In the genomic region with DNA sequence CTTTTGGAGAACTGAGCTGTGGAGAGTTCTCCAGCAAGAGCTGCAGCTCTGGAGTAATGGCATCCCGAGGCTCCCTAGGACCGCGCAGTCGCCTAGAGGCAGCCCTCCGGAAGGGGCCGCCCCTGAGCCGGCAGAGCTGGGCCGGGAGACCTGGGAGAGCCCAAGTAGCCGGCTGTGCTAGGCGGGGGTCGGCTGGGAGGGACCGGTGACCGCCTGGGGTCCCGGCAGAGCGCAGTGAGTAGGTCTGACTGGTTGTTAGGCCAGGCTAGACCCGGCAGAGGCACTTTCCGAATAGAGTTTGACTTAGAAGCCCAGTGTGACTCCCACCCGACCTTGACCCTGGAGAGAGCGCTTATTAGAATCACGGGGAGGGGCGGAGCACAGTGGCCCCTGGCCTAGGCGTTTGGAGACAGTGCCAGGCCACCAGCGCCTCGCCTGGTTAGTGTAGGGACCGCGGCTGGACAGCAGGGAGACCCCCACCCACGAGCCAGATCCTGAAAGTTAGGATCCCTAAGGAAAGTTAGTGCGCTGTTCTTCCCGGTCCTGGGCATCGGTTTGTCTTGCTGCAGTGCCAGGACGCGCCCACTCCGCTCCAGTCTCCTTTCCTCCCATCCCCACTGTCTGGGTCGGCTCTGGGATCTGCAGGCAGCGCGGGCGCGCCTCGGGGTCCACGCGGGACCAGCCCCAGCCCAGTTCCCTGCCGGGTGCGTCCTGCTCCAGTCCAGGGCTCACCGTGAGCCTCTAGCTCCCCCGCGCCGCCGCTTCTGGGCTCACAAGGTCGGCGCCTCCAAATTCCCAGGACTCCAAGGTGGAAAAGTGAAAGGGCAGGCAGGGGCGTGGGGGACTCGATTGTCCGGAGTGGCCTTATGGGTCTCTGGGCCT, we compare ENCODE assay signal across 8 mouse cellular contexts. TPM values are rescaled to one million over a fixed set of nuclear protein-coding genes. Genes with fewer than 3 reads are reported as not detected.
DNase-seq lines count a peak whose midpoint lies in the region; ATAC-seq and TF ChIP-seq lines count a peak whose summit lies in the region.

A gene (minus strand): TSS at position 70 of the 882 bp plus-strand sequence.

- DNase-seq in CD4-positive helper T cell, adult 2 months (ENCODE audit: low read depth, low spot score), result peak; percentile 35
- peak; percentile 76 for DNase-seq in forebrain, embryonic 14.5 days (ENCODE audit: low spot score)
- peak; percentile 91 for DNase-seq in kidney, postnatal 14 days
- DNase-seq in liver, embryonic 14.5 days (ENCODE audit: low read depth in 3 of 3, low spot score in 3 of 3), result no peak
- peak; percentile 72 for DNase-seq in testis, postnatal 14 days (ENCODE audit: low spot score)

- H3K4me3 ChIP-seq in brown adipose tissue, adult 24 weeks (ENCODE audit: insufficient read depth, low read depth, low read length), result peak within 1 kb of the TSS; percentile 95
- peak within 1 kb of the TSS; percentile 40 for H3K4me3 ChIP-seq in forebrain, embryonic 14.5 days (ENCODE audit: low read depth, low read length)
- H3K4me3 ChIP-seq in heart, embryonic 16.5 days (ENCODE audit: low read length), result peak within 1 kb of the TSS; percentile 59
- peak within 1 kb of the TSS; percentile 27 to 33 for H3K4me3 ChIP-seq in liver, embryonic 14.5 days (ENCODE audit: insufficient read depth in 1 of 2, low read depth in 2 of 2, low read length in 2 of 2)
- peak within 1 kb of the TSS; percentile 43 for H3K4me3 ChIP-seq in neural tube, embryonic 12.5 days

- peaks cover 18% of the 10 kb centered on the region for H3K27me3 ChIP-seq in forebrain, embryonic 14.5 days (replicated peaks; ENCODE audit: control insufficient read depth, insufficient read depth, low read length)
- no peaks in the 10 kb centered on the region for H3K27me3 ChIP-seq in heart, embryonic 16.5 days (ENCODE audit: control insufficient read depth, insufficient read depth, low read length)
- peaks cover 23% of the 10 kb centered on the region for H3K27me3 ChIP-seq in liver, embryonic 14.5 days (ENCODE audit: control insufficient read depth, insufficient read depth, low read length)
- peaks cover 17% of the 10 kb centered on the region for H3K27me3 ChIP-seq in neural tube, embryonic 12.5 days (replicated peaks)

- TF ChIP-seq EP300 in liver, embryonic 14.5 days (IDR thresholded peaks at IDR 0.05; ENCODE audit: low read depth), result no peak

- H3K9ac ChIP-seq in forebrain, embryonic 14.5 days (ENCODE audit: low read length), result peak within 1 kb of the TSS; percentile 59
- H3K9ac ChIP-seq in heart, embryonic 16.5 days (ENCODE audit: low read length), result peak within 1 kb of the TSS; percentile 75
- no peak within 1 kb of the TSS for H3K9ac ChIP-seq in liver, embryonic 14.5 days (replicated peaks)
- H3K9ac ChIP-seq in neural tube, embryonic 12.5 days, result peak within 1 kb of the TSS; percentile 55

- H3K4me2 ChIP-seq in forebrain, embryonic 14.5 days (ENCODE audit: low read length), result peak within 1 kb of the TSS; percentile 80
- H3K4me2 ChIP-seq in heart, embryonic 16.5 days (ENCODE audit: low read depth, low read length), result peak within 1 kb of the TSS; percentile 69
- peak within 1 kb of the TSS; percentile 59 for H3K4me2 ChIP-seq in liver, embryonic 14.5 days (ENCODE audit: low read depth)
- H3K4me2 ChIP-seq in neural tube, embryonic 12.5 days (replicated peaks), result peak within 1 kb of the TSS; percentile 90

- under 1% methylated on average over 53 of the region's 53 CpGs for WGBS in forebrain, embryonic 14.5 days
- WGBS in heart, embryonic 16.5 days, result under 1% methylated on average over 53 of the region's 53 CpGs
- under 1% methylated on average over 53 of the region's 53 CpGs for WGBS in liver, embryonic 14.5 days (ENCODE audit: insufficient replicate concordance)
- under 1% methylated on average over 53 of the region's 53 CpGs for WGBS in neural tube, embryonic 12.5 days

- H3K9me3 ChIP-seq in forebrain, embryonic 14.5 days (replicated peaks; ENCODE audit: control insufficient read depth, low read length), result no peaks in the 10 kb centered on the region
- H3K9me3 ChIP-seq in heart, embryonic 16.5 days (replicated peaks; ENCODE audit: control insufficient read depth, low read length), result no peaks in the 10 kb centered on the region
- no peaks in the 10 kb centered on the region for H3K9me3 ChIP-seq in liver, embryonic 14.5 days (ENCODE audit: control insufficient read depth, low read length)
- no peaks in the 10 kb centered on the region for H3K9me3 ChIP-seq in neural tube, embryonic 12.5 days

- no peaks in the 10 kb centered on the region for H3K4me1 ChIP-seq in brown adipose tissue, adult 24 weeks (ENCODE audit: control insufficient read depth, insufficient read depth, insufficient read length, low read length)
- H3K4me1 ChIP-seq in forebrain, embryonic 14.5 days (ENCODE audit: control insufficient read depth, insufficient read depth, low read length), result 0 out of 2 replicates have a peak, but pooled peaks cover 4% of the 10 kb centered on the region
- H3K4me1 ChIP-seq in heart, embryonic 16.5 days (ENCODE audit: control insufficient read depth, insufficient read depth, low read length), result peaks cover 7% of the 10 kb centered on the region
- H3K4me1 ChIP-seq in liver, embryonic 14.5 days (replicated peaks; ENCODE audit: control insufficient read depth in 2 of 2, insufficient read depth in 2 of 2, low read length in 1 of 2), result no peaks in the 10 kb centered on the region; a peak in 2 of 4 replicates
- peaks cover 15% of the 10 kb centered on the region for H3K4me1 ChIP-seq in neural tube, embryonic 12.5 days

- peak within 1 kb of the TSS; percentile 99 for H3K27ac ChIP-seq in brown adipose tissue, adult 24 weeks (replicated peaks; ENCODE audit: low read depth, low read length)
- H3K27ac ChIP-seq in forebrain, embryonic 14.5 days (ENCODE audit: low read depth, low read length), result no peak within 1 kb of the TSS
- peak within 1 kb of the TSS; percentile 84 for H3K27ac ChIP-seq in heart, embryonic 16.5 days (ENCODE audit: low read length)
- H3K27ac ChIP-seq in liver, embryonic 14.5 days, result no peak within 1 kb of the TSS
- no peak within 1 kb of the TSS for H3K27ac ChIP-seq in neural tube, embryonic 12.5 days

- TF ChIP-seq CTCF in liver, embryonic 14.5 days (IDR thresholded peaks at IDR 0.05; ENCODE audit: low read depth), result peak; percentile 33

- ATAC-seq in forebrain, embryonic 14.5 days, result peak; percentile 97
- peak; percentile 97 for ATAC-seq in heart, embryonic 16.5 days (replicated peaks; ENCODE audit: extremely low read depth, insufficient read depth, low FRiP score)
- peak; percentile 53; the same call in 1 of the 2 replicates for ATAC-seq in liver, embryonic 14.5 days (ENCODE audit: insufficient read depth)
- peak; percentile 97 for ATAC-seq in neural tube, embryonic 12.5 days (ENCODE audit: low FRiP score, low read depth)

- no peaks in the 10 kb centered on the region for H3K36me3 ChIP-seq in forebrain, embryonic 14.5 days (ENCODE audit: control insufficient read depth, insufficient read depth, low read length)
- H3K36me3 ChIP-seq in heart, embryonic 16.5 days (ENCODE audit: control insufficient read depth, insufficient read depth), result no peaks in the 10 kb centered on the region
- no peaks in the 10 kb centered on the region for H3K36me3 ChIP-seq in liver, embryonic 14.5 days (replicated peaks; ENCODE audit: control insufficient read depth, insufficient read depth, low read depth)
- no peaks in the 10 kb centered on the region for H3K36me3 ChIP-seq in neural tube, embryonic 12.5 days

RNA-seq across cellular contexts. Expression of the gene that starts here (rescaled TPM):
- polyA plus RNA-seq in brown adipose tissue, adult 24 weeks (2012; ENCODE audit: insufficient read depth, insufficient read length, missing spikeins), result 5.4 and 15.1 TPM in 2 replicates
- polyA plus RNA-seq in forebrain, embryonic 14.5 days (2014; fragmentation: Nextera tagmentation; extraction: Ambion mirVana), result 0.80 and 1.7 TPM in 2 replicates
- 4.0 and 5.2 TPM in 2 replicates for polyA plus RNA-seq in heart, embryonic 16.5 days (2015; fragmentation: Nextera tagmentation; extraction: Ambion mirVana)
- polyA plus RNA-seq in liver, embryonic 14.5 days (2012; rRNA removed), result 0.09 and 0.12 TPM in 2 replicates
- polyA plus RNA-seq in liver, embryonic 14.5 days (2014; fragmentation: Nextera tagmentation; extraction: Ambion mirVana), result 0.18 TPM in 1 of 2 replicates, not detected in the other
- 0.75 and 0.79 TPM in 2 replicates for polyA plus RNA-seq in neural tube, embryonic 12.5 days (2016; fragmentation: Nextera tagmentation; extraction: Ambion mirVana)

Comparison
In these comparisons a context has a peak if more than half of its experiments do, and no peak if none do; other contexts are left out.
1. Peak in ATAC-seq, H3K4me3 ChIP-seq and H3K4me2 ChIP-seq in liver, embryonic 14.5 days; RNA of the gene not detected or under 1 TPM.
2. Peak in ATAC-seq, H3K4me3 ChIP-seq, H3K9ac ChIP-seq and H3K4me2 ChIP-seq in neural tube, embryonic 12.5 days; RNA of the gene not detected or under 1 TPM.
3. DNase-seq: peak in CD4-positive helper T cell, adult 2 months (single experiment), forebrain, embryonic 14.5 days (single experiment), kidney, postnatal 14 days (single experiment) and testis, postnatal 14 days (single experiment); none in liver, embryonic 14.5 days (0 of 3).
4. H3K27ac ChIP-seq: peak in brown adipose tissue, adult 24 weeks (single experiment) and heart, embryonic 16.5 days (single experiment); none in forebrain, embryonic 14.5 days (single experiment), liver, embryonic 14.5 days (single experiment) and neural tube, embryonic 12.5 days (single experiment).
5. H3K4me3 ChIP-seq: peak in every context shown above with its lines; median percentile 95 in brown adipose tissue, adult 24 weeks; 59 in heart, embryonic 16.5 days; 43 in neural tube, embryonic 12.5 days; 40 in forebrain, embryonic 14.5 days; 30 in liver, embryonic 14.5 days.
6. Peak in every context shown above with its lines, with median percentiles within 50 percentile points of each other: ATAC-seq and H3K4me2 ChIP-seq.